In the genomic region with DNA sequence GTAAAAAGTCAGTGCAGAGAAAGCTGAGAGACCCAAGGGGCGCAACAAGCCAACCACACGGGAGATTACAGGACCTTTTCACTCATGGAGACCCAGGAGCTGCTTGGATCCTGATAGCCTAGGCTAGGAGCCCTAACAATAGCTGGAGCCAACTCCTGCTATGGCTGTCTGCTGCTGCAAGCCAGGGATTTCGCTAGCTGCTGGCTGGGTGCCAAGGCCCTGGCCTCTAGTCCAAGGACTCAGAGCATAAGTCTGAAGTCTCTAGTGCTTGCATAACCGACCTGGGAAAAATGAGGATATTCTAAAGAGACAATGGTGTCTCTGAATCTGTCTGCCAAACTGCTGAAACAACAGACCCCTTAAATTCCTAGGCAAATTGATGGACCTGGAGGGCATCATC, we compare ENCODE assay signal across 9 mouse cellular contexts.
A peak's percentile ranks its signal among the peaks of the same experiment; 100 is the strongest.
DNase-seq lines count a peak whose midpoint lies in the region; ATAC-seq and TF ChIP-seq lines count a peak whose summit lies in the region.
"Had no signal": no experiment of that assay in that cellular context is flagged by ENCODE, and none has a peak within 500 bp of the region (broad histone marks: within the 10 kb centered on the region; RNA-seq: fewer than 3 reads in every experiment).

No protein-coding gene starts in this region.

- no peaks in the 10 kb centered on the region for H3K9me3 ChIP-seq in heart, embryonic 10.5 days
- no peaks in the 10 kb centered on the region for H3K9me3 ChIP-seq in forebrain, embryonic 15.5 days
- H3K9me3 ChIP-seq in midbrain, embryonic 15.5 days = no peaks in the 10 kb centered on the region; the same call in 1 of the 2 replicates
- H3K9me3 ChIP-seq: lung, embryonic 15.5 days had no signal

- no peak for TF ChIP-seq CTCF in brain, embryonic 14.5 days (IDR thresholded peaks at IDR 0.05; ENCODE audit: borderline replicate concordance, extremely low read depth, insufficient read depth, insufficient read length)

- DNase-seq in heart, adult 18-20 months = peak; percentile 56 to 63
- DNase-seq in heart, embryonic 10.5 days (ENCODE audit: low spot score) = no peak
- peak; percentile 27 for DNase-seq in brain, embryonic 14.5 days (ENCODE audit: low read depth)
- peak; percentile 63 to 65 for DNase-seq in heart, postnatal 14 days
- peak; percentile 4 for DNase-seq in ovary, postnatal 10 days (ENCODE audit: low spot score)
- no peak for DNase-seq in left cerebral cortex, postnatal 36 days (ENCODE audit: low spot score in 2 of 2)

- intact Hi-C loops in heart, postnatal 14 days (cut with DNase I) = no loop called here
- intact Hi-C loops in left cerebral cortex, postnatal 36 days (cut with DNase I) = no loop called here

- no peaks in the 10 kb centered on the region for H3K27me3 ChIP-seq in heart, embryonic 10.5 days (ENCODE audit: insufficient read depth, poor library complexity, severe bottlenecking)
- no peaks in the 10 kb centered on the region for H3K27me3 ChIP-seq in forebrain, embryonic 15.5 days
- H3K27me3 ChIP-seq in midbrain, embryonic 15.5 days (replicated peaks) = no peaks in the 10 kb centered on the region
- H3K27me3 ChIP-seq: lung, embryonic 15.5 days had no signal

- no peaks in the 10 kb centered on the region for H3K36me3 ChIP-seq in heart, embryonic 10.5 days
- no peaks in the 10 kb centered on the region for H3K36me3 ChIP-seq in forebrain, embryonic 15.5 days
- no peaks in the 10 kb centered on the region for H3K36me3 ChIP-seq in midbrain, embryonic 15.5 days (replicated peaks)
- H3K36me3 ChIP-seq: lung, embryonic 15.5 days had no signal

- H3K4me1 ChIP-seq in heart, embryonic 10.5 days = no peaks in the 10 kb centered on the region
- no peaks in the 10 kb centered on the region for H3K4me1 ChIP-seq in forebrain, embryonic 15.5 days
- no peaks in the 10 kb centered on the region for H3K4me1 ChIP-seq in midbrain, embryonic 15.5 days
- H3K4me1 ChIP-seq: lung, embryonic 15.5 days had no signal

- ATAC-seq in forebrain, embryonic 15.5 days (replicated peaks) = no peak
- ATAC-seq in midbrain, embryonic 15.5 days (replicated peaks) = no peak

- no peak overlapping the region for H3K9ac ChIP-seq in forebrain, embryonic 15.5 days (replicated peaks)
- H3K9ac ChIP-seq in midbrain, embryonic 15.5 days = no peak overlapping the region
- H3K9ac ChIP-seq: lung, embryonic 15.5 days had no signal

- no peak overlapping the region for H3K4me2 ChIP-seq in forebrain, embryonic 15.5 days (replicated peaks)
- H3K4me2 ChIP-seq in midbrain, embryonic 15.5 days = no peak overlapping the region
- H3K4me2 ChIP-seq: lung, embryonic 15.5 days had no signal

- TF ChIP-seq POLR2A in brain, embryonic 14.5 days (IDR thresholded peaks at IDR 0.05; ENCODE audit: borderline replicate concordance, extremely low read depth, insufficient read depth, insufficient read length, poor library complexity, severe bottlenecking) = no peak

- 75% methylated on average over 4 of the region's 4 CpGs for WGBS in heart, embryonic 10.5 days
- WGBS in forebrain, embryonic 15.5 days = 58% methylated on average over 4 of the region's 4 CpGs
- 68% methylated on average over 4 of the region's 4 CpGs for WGBS in midbrain, embryonic 15.5 days

- H3K27ac ChIP-seq in heart, embryonic 10.5 days = no peak overlapping the region
- H3K27ac ChIP-seq in forebrain, embryonic 15.5 days (replicated peaks) = no peak overlapping the region
- H3K27ac ChIP-seq in midbrain, embryonic 15.5 days = no peak overlapping the region
- H3K27ac ChIP-seq: lung, embryonic 15.5 days had no signal

- H3K4me3 ChIP-seq in heart, embryonic 10.5 days = no peak overlapping the region
- H3K4me3 ChIP-seq in forebrain, embryonic 15.5 days = no peak overlapping the region
- H3K4me3 ChIP-seq in midbrain, embryonic 15.5 days = no peak overlapping the region
- H3K4me3 ChIP-seq: lung, embryonic 15.5 days had no signal

Comparison
In these comparisons a context has a peak if more than half of its experiments do, and no peak if none do; other contexts are left out.
1. DNase-seq: peak in heart, adult 18-20 months (2 of 2), brain, embryonic 14.5 days (single experiment), heart, postnatal 14 days (2 of 2) and ovary, postnatal 10 days (single experiment); none in heart, embryonic 10.5 days (single experiment) and left cerebral cortex, postnatal 36 days (0 of 2).